Mouse (Mus musculus) neutrophil, adult 5-6 weeks (primary cell): Measurements from ENCODE around the gene Sez6l. TPM values are rescaled to one million over a fixed set of nuclear protein-coding genes. Genes with fewer than 3 reads are reported as not detected.

ENCODE experiments used
- ATAC-seq: fragments of 151-379, 151-347 bp; 2 replicates; pipeline ENCODE4 v1.8.0; 2017; ENCODE audit warnings: mild to moderate bottlenecking, moderate TSS enrichment; ENCODE audit not compliant: insufficient number of reproducible peaks, poor library complexity, low FRiP score, severe bottlenecking; ENCODE audit errors: extremely low read depth
- total RNA-seq: library from RNA; stranded (forward); fragments of 200-1000 nt; gene quantifications from 2 replicates; pipeline ENCODE4 v1.2.3, GENCODE M21; 2017

Sez6l gene
- total RNA-seq, 1 experiment from 2014 or later = not detected

DNA sequence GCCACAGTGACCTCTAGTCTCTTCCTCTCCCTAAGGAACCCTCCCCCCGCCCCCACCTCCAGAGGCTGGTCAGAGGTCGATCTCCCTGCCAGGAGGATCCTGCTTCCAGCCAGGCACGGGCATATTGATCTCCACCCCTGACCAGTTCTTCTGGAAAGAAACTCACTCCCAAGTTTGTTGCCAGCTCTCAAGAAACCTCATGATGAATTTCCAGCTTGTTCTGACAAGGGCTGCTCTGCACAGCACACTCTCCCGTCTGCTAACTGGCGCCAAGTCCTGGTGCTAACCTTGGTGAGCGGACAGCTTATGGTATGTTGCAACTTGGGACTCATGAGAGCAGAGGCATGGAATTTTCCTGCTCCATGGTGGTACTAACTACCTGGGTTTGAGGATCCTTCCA lies 198.3 kb downstream of the Sez6l start:
- ATAC-seq = no peak

DNA sequence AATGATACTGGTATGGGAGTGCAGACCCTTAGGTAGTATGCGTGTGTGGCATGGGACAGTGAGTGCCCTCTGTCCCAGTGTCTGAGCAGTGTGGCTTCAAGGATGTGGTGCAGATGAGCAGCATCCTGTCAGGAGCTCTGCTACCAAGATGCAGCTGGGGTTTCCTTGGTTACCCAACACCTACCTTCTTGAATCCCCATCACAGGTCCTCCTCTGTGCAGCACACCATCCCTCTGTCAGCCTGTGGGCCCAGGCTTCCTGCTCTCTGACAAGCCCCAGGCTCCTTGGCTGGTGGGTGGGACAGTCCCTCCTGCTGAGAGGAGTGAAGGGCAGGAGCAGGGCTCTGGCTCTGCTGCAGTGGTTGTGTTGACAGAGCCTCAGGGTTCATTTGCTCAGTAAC lies 199.6 kb downstream of the Sez6l start:
- ATAC-seq = no peak

DNA sequence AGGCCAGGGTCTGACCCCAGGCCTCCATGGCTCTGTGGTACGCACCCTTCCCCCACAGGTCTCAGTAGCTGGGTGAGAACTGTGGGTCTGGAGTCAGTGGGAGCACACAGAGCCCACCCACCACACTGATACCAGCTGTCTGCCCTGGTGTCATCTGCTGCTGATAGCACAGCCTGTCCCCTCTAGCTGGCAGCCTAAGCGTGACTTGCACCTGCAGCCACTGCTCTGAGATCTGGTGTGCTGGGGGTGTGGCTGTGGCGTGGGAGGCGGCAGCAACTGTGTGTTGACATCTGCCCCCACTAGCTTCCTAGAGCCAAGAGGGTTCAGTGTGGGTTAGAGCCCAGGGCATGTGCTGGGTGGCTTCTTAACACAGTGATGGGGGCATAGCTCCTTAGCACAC lies 200.9 kb downstream of the Sez6l start:
- ATAC-seq = no peak

DNA sequence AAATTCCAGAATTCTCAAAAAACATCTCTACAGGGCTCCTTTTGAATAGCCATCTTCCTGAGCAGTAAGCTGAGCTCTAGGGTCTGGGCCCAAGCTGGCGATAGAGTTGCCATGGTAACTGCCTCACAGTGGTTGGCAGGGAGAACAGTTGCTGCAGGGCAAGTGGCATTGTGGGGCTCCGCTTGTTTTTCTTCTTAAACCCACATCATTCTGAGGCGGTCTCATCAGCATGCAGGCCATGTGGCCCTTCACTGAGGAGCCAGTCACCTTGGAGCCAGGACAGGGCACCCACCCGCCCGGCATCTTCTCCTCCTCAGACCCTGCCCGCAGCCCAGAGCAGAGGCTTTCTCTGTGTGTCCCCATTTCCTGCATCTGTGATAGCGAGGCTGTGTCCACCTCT lies 205.1 kb downstream of the Sez6l start:
- no peak for ATAC-seq

DNA sequence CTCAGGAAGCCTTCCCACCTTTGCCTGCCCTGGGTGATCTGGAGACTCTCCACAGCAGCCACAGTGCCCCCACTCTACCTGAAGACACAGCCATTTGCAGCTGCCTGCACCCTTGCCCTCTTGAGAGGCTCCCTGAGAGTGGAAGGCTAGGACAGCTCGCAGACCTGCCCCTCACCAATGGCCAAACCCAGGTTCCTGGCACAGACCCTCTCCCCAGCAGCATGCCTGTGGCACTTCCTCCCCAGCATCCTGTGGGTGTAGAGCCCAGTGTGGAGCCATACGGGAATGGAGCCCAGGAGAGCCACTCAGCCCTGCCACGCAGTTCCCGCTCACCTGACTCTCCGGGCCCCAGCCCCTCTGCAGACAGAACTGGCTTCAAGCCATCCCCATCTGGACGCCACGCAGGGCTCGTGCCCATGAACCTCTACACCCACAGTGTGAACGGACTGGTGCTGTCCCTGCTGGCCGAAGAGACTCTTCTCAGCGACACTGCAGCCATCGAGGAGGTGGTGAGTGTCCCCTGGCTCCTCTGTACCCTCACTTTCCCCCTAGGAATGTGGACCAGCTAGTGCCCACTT lies 206.7 kb downstream of the Sez6l start:
- ATAC-seq = no peak

DNA sequence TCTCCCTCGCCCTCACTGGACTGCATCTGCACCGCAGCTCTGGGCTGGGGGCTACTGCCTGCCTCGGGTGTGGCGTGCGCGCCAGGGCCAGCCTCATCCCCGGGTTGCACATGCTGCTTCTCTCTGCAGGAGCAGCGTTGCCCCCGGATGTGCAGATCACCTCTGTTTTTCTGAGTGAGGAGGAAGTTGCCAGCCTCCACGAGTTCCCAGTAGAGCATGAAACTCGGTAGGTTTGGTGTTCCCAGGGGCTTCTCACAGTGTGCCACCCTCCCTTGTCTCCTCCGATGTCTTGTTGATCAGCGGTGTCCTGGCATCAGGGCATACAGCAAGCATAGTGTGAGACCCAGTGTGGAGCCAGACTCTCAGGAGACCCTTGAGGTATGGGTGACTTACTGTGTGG lies 207.7 kb downstream of the Sez6l start:
- no peak for ATAC-seq

Other genes starting within 250 kb of the Sez6l start
- 11.1 and 18.3 TPM in 2 replicates for gene Srrd, start 234.1 kb downstream of the Sez6l start, total RNA-seq
- gene Hps4, start 234.1 kb downstream of the Sez6l start, total RNA-seq = 18.3 and 18.4 TPM in 2 replicates
- gene Gm6583, start 221.2 kb downstream of the Sez6l start, total RNA-seq = 0.12 TPM in 1 of 2 replicates, not detected in the other
- not detected in 2 replicates for gene Asphd2, start 182.3 kb downstream of the Sez6l start, total RNA-seq
- not detected in 2 replicates for gene Gm6588, start 127.8 kb downstream of the Sez6l start, total RNA-seq